ENCODE assay signal across 12 mouse cellular contexts in the genomic region with DNA sequence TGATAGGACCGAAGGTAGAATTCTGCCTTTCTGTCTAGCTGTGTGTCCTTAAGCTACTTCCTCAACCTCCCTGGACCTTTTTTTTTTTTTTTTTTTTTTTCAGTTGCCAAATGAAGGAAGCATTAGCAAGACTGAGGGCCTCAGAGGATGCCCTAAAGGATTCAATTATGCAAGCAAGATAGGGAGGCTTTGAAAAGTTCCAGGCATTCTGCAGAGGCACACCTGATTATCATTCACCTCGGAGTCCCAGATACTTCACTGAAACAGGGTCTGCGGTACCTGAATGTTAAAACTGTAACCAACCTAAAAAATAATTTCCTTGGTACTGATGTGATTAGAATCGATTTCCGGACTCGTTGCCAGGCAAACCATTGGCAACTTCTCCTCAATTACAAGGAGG. TPM values are rescaled to one million over a fixed set of nuclear protein-coding genes. Genes with fewer than 3 reads are reported as not detected.
DNase-seq lines count a peak whose midpoint lies in the region; ATAC-seq lines count a peak whose summit lies in the region.
"Had no signal": no experiment of that assay in that cellular context is flagged by ENCODE, and none has a peak within 500 bp of the region (broad histone marks: within the 10 kb centered on the region; RNA-seq: fewer than 3 reads in every experiment).

No protein-coding gene starts in this region.

- H3K9ac ChIP-seq in intestine, embryonic 14.5 days (ENCODE audit: low read length), result no peak overlapping the region
- H3K9ac ChIP-seq in intestine, embryonic 16.5 days (ENCODE audit: low read depth, low read length), result no peak overlapping the region
- H3K9ac ChIP-seq in embryonic facial prominence, embryonic 14.5 days (ENCODE audit: low read depth, low read length), result no peak overlapping the region
- peak overlapping the region; percentile 41; the same call in 1 of the 2 replicates for H3K9ac ChIP-seq in hindbrain, embryonic 12.5 days
- H3K9ac ChIP-seq in midbrain, embryonic 16.5 days (ENCODE audit: low read depth, low read length), result peak overlapping the region; percentile 57
- H3K9ac ChIP-seq: liver, embryonic 14.5 days had no signal

- H3K27ac ChIP-seq in intestine, embryonic 14.5 days (ENCODE audit: low read depth), result no peak overlapping the region
- no peak overlapping the region for H3K27ac ChIP-seq in intestine, embryonic 16.5 days (ENCODE audit: low read length)
- H3K27ac ChIP-seq in embryonic facial prominence, embryonic 14.5 days (replicated peaks; ENCODE audit: low read depth, low read length), result no peak overlapping the region
- H3K27ac ChIP-seq in hindbrain, embryonic 12.5 days, result peak overlapping the region; percentile 81
- peak overlapping the region; percentile 82 for H3K27ac ChIP-seq in midbrain, embryonic 16.5 days (ENCODE audit: low read length)
- H3K27ac ChIP-seq: liver, embryonic 14.5 days had no signal

- ATAC-seq in intestine, embryonic 14.5 days (replicated peaks; ENCODE audit: low FRiP score, low TSS enrichment, low read depth), result no peak
- no peak for ATAC-seq in intestine, embryonic 16.5 days
- no peak for ATAC-seq in embryonic facial prominence, embryonic 14.5 days (ENCODE audit: low read depth)
- no peak for ATAC-seq in hindbrain, embryonic 12.5 days (ENCODE audit: low FRiP score)
- ATAC-seq in midbrain, embryonic 16.5 days, result peak; percentile 63
- ATAC-seq: activated CD4-positive, CD25-positive, alpha-beta regulatory T cell, adult 4 months had no signal

- no peak for DNase-seq in intestine, embryonic 14.5 days (ENCODE audit: low spot score)
- DNase-seq in embryonic facial prominence, embryonic 14.5 days (ENCODE audit: low spot score), result no peak
- DNase-seq in adrenal gland, postnatal 4 days (ENCODE audit: low spot score in 2 of 2), result no peak
- no peak for DNase-seq in gastrocnemius, postnatal 25 days
- DNase-seq: thymus, postnatal 14 days had no signal

- no peaks in the 10 kb centered on the region for H3K36me3 ChIP-seq in intestine, embryonic 14.5 days (ENCODE audit: control insufficient read depth, insufficient read depth, low read length)
- H3K36me3 ChIP-seq in intestine, embryonic 16.5 days (ENCODE audit: control insufficient read depth, insufficient read depth, low read length), result no peaks in the 10 kb centered on the region
- H3K36me3 ChIP-seq in embryonic facial prominence, embryonic 14.5 days (ENCODE audit: control insufficient read depth, insufficient read depth, low read length), result no peaks in the 10 kb centered on the region
- H3K36me3 ChIP-seq in hindbrain, embryonic 12.5 days, result no peaks in the 10 kb centered on the region
- H3K36me3 ChIP-seq in midbrain, embryonic 16.5 days (ENCODE audit: control insufficient read depth, insufficient read depth, low read length), result no peaks in the 10 kb centered on the region

- H3K4me3 ChIP-seq in intestine, embryonic 14.5 days (ENCODE audit: low read depth, low read length), result no peak overlapping the region
- no peak overlapping the region for H3K4me3 ChIP-seq in intestine, embryonic 16.5 days (ENCODE audit: low read length)
- H3K4me3 ChIP-seq in embryonic facial prominence, embryonic 14.5 days (ENCODE audit: low read depth, low read length), result peak overlapping the region; percentile 4
- peak overlapping the region; percentile 32 for H3K4me3 ChIP-seq in hindbrain, embryonic 12.5 days
- H3K4me3 ChIP-seq in midbrain, embryonic 16.5 days (ENCODE audit: low read depth, low read length), result peak overlapping the region; percentile 36

- no peaks in the 10 kb centered on the region for H3K27me3 ChIP-seq in intestine, embryonic 14.5 days (replicated peaks; ENCODE audit: control insufficient read depth, insufficient read depth, low read length)
- no peaks in the 10 kb centered on the region for H3K27me3 ChIP-seq in intestine, embryonic 16.5 days (replicated peaks; ENCODE audit: control insufficient read depth, insufficient read depth, low read length)
- H3K27me3 ChIP-seq in embryonic facial prominence, embryonic 14.5 days (replicated peaks; ENCODE audit: control insufficient read depth, insufficient read depth, low read length), result no peaks in the 10 kb centered on the region
- H3K27me3 ChIP-seq in hindbrain, embryonic 12.5 days, result no peaks in the 10 kb centered on the region
- H3K27me3 ChIP-seq in midbrain, embryonic 16.5 days (ENCODE audit: control insufficient read depth, insufficient read depth, low read depth, low read length), result no peaks in the 10 kb centered on the region

- H3K4me2 ChIP-seq in intestine, embryonic 14.5 days (ENCODE audit: low read length), result peak overlapping the region; percentile 30; the same call in 1 of the 2 replicates
- H3K4me2 ChIP-seq in intestine, embryonic 16.5 days (ENCODE audit: low read depth, low read length), result no peak overlapping the region
- peak overlapping the region; percentile 48 for H3K4me2 ChIP-seq in embryonic facial prominence, embryonic 14.5 days (ENCODE audit: low read depth, low read length)
- H3K4me2 ChIP-seq in hindbrain, embryonic 12.5 days (replicated peaks), result peak overlapping the region; percentile 55
- H3K4me2 ChIP-seq in midbrain, embryonic 16.5 days (ENCODE audit: low read length), result peak overlapping the region; percentile 64

- no peaks in the 10 kb centered on the region for H3K9me3 ChIP-seq in intestine, embryonic 14.5 days (ENCODE audit: control insufficient read depth, low read length)
- H3K9me3 ChIP-seq in intestine, embryonic 16.5 days (ENCODE audit: control insufficient read depth, low read length), result no peaks in the 10 kb centered on the region
- H3K9me3 ChIP-seq in embryonic facial prominence, embryonic 14.5 days (ENCODE audit: control insufficient read depth, low read length), result no peaks in the 10 kb centered on the region
- no peaks in the 10 kb centered on the region for H3K9me3 ChIP-seq in hindbrain, embryonic 12.5 days (replicated peaks)
- H3K9me3 ChIP-seq in midbrain, embryonic 16.5 days (replicated peaks; ENCODE audit: control insufficient read depth, low read length, poor library complexity, severe bottlenecking), result no peaks in the 10 kb centered on the region

- no peaks in the 10 kb centered on the region for H3K4me1 ChIP-seq in intestine, embryonic 14.5 days (replicated peaks; ENCODE audit: control insufficient read depth, insufficient read depth, low read length)
- H3K4me1 ChIP-seq in intestine, embryonic 16.5 days (ENCODE audit: control insufficient read depth, insufficient read depth, low read length), result no peaks in the 10 kb centered on the region
- H3K4me1 ChIP-seq in embryonic facial prominence, embryonic 14.5 days (ENCODE audit: control insufficient read depth, insufficient read depth, low read length), result no peaks in the 10 kb centered on the region
- peaks cover 20% of the 10 kb centered on the region for H3K4me1 ChIP-seq in hindbrain, embryonic 12.5 days
- H3K4me1 ChIP-seq in midbrain, embryonic 16.5 days (ENCODE audit: control insufficient read depth, insufficient read depth, low read length), result peaks cover 15% of the 10 kb centered on the region

- 28% methylated on average over 6 of the region's 6 CpGs for WGBS in intestine, embryonic 14.5 days
- WGBS in intestine, embryonic 16.5 days, result 24% methylated on average over 6 of the region's 6 CpGs
- WGBS in embryonic facial prominence, embryonic 14.5 days, result 27% methylated on average over 6 of the region's 6 CpGs
- WGBS in hindbrain, embryonic 12.5 days, result 18% methylated on average over 6 of the region's 6 CpGs
- WGBS in midbrain, embryonic 16.5 days, result 14% methylated on average over 6 of the region's 6 CpGs

RNA-seq across cellular contexts. Expression of a gene that starts 10.0 kb away (rescaled TPM):
- polyA plus RNA-seq in intestine, embryonic 14.5 days (2014; fragmentation: Nextera tagmentation; extraction: Ambion mirVana), result 5.2 and 7.0 TPM in 2 replicates
- 14.0 and 14.5 TPM in 2 replicates for polyA plus RNA-seq in intestine, embryonic 16.5 days (2015; fragmentation: Nextera tagmentation; extraction: Ambion mirVana)
- polyA plus RNA-seq in embryonic facial prominence, embryonic 14.5 days (2014; fragmentation: Nextera tagmentation; extraction: Ambion mirVana), result 9.7 and 10.7 TPM in 2 replicates
- polyA plus RNA-seq in hindbrain, embryonic 12.5 days (2016; fragmentation: Nextera tagmentation; extraction: Ambion mirVana), result 24.4 and 25.5 TPM in 2 replicates
- 174 and 220 TPM in 2 replicates for polyA plus RNA-seq in midbrain, embryonic 16.5 days (2015; fragmentation: Nextera tagmentation; extraction: Ambion mirVana)
- total RNA-seq in adrenal gland, postnatal 4 days (2021), result 100 to 1,000 TPM; 520 to 570 TPM
- total RNA-seq in gastrocnemius, postnatal 25 days (2021), result not detected
- total RNA-seq: common myeloid progenitor, adult 5-6 weeks; gastrocnemius, adult 18-20 months had no signal
- polyA plus RNA-seq: activated CD4-positive, CD25-positive, alpha-beta regulatory T cell, adult 4 months had no signal

Comparison
In these comparisons a context has a peak if more than half of its experiments do, and no peak if none do; other contexts are left out.
1. H3K27ac ChIP-seq: peak in hindbrain, embryonic 12.5 days (single experiment) and midbrain, embryonic 16.5 days (single experiment); none in intestine, embryonic 14.5 days (single experiment), intestine, embryonic 16.5 days (single experiment) and embryonic facial prominence, embryonic 14.5 days (single experiment).
2. H3K4me3 ChIP-seq: peak in embryonic facial prominence, embryonic 14.5 days (single experiment), hindbrain, embryonic 12.5 days (single experiment) and midbrain, embryonic 16.5 days (single experiment); none in intestine, embryonic 14.5 days (single experiment) and intestine, embryonic 16.5 days (single experiment).
3. H3K9ac ChIP-seq: peak in hindbrain, embryonic 12.5 days (single experiment) and midbrain, embryonic 16.5 days (single experiment); none in intestine, embryonic 14.5 days (single experiment), intestine, embryonic 16.5 days (single experiment) and embryonic facial prominence, embryonic 14.5 days (single experiment).